Mouse (Mus musculus) E14TG2a.4 (cell line): ENCODE results near the gene Gm28047.

Experiments used
- CTCF ChIP-seq: conservative IDR thresholded peaks from 2 replicates; pipeline ENCODE4 v1.5.1; 2014; ENCODE audit warnings: low read length
- POU5F1 ChIP-seq: IDR thresholded peaks from 2 replicates; pipeline ENCODE4 v1.6.1; 2014; ENCODE audit warnings: low read length, borderline replicate concordance

- TF ChIP-seq CTCF, result no peak
- TF ChIP-seq POU5F1, result no peak
These were observed 123.6 kb downstream of the Gm28047 start for GRCm38 (mm10) chr15:102501084-102501814.
